Mouse (Mus musculus) ES-Bruce4 (cell line): Measurements from ENCODE around the gene Nup98.

Experiments used
- CTCF ChIP-seq: IDR thresholded peaks from one replicate; pipeline ENCODE4 v1.8.1; 2011; ENCODE audit warnings: low read depth, low read length
- EP300 ChIP-seq: IDR thresholded peaks from 2 replicates; pipeline ENCODE4 v1.6.1; 2011; ENCODE audit warnings: low read depth, low read length; ENCODE audit not compliant: insufficient read depth
- POLR2A ChIP-seq: IDR thresholded peaks from one replicate; pipeline ENCODE4 v1.8.1; 2011; ENCODE audit warnings: low read length; ENCODE audit not compliant: insufficient read depth

- TF ChIP-seq CTCF: no peak
- no peak for TF ChIP-seq EP300
- no peak for TF ChIP-seq POLR2A
These were observed 77.6 kb downstream of the Nup98 start for GRCm38 (mm10) chr7:102132395-102132794.
